Mouse (Mus musculus) T-helper 1 cell (primary cell): ENCODE results near the gene Paf1.

ENCODE experiments used
- in situ Hi-C: fragments of 300-600 bp; cut with MboI, MseI; formaldehyde crosslinking; loops from one replicate; pipeline ENCODE4 v1.15.1; 2025; ENCODE audit warnings: high pct_unique_total_duplicates

Gene Paf1

DNA sequence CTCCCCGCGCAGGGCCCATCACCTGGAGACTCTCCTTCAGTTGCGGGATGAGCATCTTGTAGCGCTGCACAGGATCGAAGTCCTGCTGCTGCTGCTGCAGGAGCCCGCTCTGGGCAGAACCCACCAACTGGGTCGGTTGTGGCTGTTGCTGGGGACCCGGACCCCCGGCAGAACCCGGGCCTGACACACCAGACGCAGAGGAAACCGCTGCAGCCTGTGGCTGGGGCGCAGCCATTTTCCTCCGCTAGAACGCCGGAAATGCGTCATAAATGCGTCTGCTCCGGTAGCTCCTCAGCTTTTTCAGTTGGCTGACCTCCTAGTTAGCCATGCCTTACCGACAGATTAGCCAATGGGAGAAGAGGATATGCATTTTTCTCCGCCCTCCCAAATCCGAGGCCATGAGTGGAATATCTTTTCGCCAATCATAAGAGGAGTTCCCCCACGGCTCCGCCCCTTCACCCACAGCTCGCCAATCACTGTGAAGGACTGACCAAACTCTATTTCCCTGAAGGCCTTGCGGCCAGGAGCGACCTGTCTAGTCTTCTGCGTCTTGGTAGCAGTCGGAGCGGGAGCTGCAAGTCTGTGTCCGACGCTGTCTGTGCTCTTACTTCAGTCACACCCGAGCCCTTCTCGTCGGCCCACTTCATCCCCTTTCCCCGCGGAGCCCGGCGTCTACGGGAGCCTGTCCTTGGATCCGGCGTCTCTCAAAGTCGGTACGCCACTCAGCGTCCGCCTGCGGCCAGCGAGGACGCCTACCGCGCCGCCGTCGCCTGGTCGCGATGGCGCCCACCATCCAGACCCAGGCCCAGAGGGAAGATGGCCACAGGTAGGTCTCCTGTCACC, at the start of gene Paf1, which contains the start of gene Med29:
Paf1 (plus strand) TSS at position 523 of the 843 bp plus-strand sequence.
Med29 (minus strand) TSS at position 280 of the 843 bp plus-strand sequence.
- in situ Hi-C loops, result no loop called here

DNA sequence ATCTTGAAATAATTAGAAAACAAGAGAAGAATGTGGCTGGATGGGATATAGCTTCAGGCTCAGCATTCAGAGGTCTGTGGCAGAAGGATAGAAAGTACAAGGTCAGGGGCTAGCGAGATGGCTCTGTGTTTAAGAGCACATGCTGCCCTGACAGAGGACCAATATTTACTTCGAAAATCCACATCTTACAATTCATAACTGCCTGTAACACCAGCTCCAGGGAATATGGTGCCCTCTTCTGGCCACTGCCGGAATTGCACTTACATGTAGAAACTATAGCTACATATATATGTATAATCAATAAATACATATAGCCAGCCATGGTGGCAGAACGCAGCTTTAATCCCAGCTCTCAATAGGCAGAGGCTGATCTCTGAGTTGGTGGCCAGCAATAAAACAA, 48.1 kb upstream of the Paf1 start:
- in situ Hi-C loops, result no loop called here

DNA sequence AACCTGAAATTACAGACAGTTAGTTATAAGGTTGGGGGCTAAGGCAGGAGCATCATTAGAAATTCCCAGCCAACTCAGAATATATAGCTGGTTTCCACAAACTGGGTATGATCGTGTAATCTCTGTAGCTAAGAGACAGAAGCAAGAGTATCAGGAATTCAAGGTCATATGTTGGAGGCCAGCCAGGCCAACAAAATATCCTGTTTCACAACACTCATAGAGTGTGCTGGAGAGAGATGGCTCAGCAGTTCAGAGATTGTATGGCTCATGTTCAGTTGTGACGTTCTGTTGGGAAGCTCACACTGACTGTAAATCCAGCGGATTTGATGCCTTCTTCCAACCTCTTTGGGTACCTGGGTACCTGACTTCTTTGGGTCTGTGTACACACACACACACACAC, 45.0 kb upstream of the Paf1 start:
- in situ Hi-C loops, result no loop called here

DNA sequence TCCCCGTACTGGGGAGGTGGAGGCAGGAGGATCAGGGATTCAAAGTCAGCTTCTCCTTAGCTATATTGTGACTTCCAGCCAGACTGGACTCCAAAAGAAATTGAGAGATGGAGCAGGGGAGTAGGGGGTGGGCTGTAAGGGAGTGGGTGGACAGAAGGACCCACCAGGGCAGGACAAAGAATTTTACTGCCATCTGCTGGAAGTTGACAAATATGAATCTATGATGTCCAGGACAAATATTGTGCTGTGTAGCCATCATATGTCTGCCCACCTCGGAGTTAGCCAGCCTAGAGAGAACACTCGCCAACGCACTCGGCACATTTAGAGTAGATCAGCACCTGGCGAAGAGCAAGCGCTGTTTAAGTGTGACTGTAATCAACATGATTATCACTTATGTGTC, 44.1 kb upstream of the Paf1 start:
- in situ Hi-C loops, result no loop called here

DNA sequence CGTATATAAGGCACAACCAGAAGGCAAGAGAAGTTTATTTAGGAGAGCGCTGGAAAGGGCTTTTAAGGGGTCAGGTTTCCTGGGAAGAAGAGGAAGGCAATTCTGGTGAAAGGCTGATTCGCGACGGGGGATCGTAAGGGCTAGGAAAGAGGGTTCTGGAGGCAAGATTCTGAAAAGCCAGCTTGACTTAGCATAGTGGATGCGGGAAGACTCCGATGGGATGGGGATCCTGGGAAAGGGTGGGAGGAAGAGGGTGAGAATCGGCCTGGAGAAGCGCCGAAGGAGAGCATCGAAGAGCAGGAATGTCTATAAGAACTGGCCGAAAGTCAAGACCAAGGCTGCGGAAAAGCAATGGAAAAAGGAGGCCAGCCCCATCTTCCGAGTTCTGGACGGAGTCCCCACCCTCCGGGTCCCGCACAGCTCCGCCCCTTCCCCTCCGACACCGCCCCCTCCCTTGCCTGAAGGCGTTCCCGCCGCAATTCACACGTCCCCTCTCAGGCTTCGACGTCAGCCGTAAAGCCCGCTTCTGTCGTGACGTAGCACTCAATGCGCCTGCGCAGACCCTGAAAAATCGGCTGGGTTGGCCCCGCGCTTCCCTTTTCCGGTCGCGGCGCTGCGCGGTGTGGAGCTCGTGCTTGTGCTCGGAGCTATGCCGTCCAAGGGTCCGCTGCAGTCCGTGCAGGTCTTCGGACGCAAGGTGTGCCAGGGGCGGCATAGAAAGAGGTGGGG, 42.4 kb upstream of the Paf1 start, which contains the start of gene Rps16:
Rps16 (plus strand) TSS at position 498 of the 729 bp plus-strand sequence.
- in situ Hi-C loops, result no loop called here

DNA sequence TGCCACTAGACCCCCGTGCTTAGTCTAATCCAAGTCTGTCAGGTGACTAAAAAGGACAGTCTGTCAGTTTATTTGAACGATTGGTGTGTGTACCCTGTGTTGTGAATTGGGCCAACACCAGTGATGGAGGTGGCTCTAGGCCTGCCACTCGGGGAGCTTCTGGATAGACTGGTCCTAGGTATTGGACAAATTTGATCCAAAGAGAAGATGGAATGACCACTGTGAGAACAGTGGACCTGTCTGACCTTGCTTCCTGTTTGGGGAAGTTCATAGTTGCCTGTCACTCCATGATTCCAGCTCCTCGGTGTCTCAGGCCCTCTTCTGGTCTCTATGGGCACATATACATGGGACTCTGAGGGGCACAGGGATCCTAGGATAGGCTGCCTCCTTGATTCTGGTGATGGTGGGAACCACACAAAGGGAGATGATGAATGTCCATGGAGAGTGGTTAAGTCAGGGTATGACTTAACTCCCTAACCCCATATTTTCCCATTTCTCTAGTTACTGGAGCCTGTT, 41.0 kb upstream of the Paf1 start:
- in situ Hi-C loops, result no loop called here

DNA sequence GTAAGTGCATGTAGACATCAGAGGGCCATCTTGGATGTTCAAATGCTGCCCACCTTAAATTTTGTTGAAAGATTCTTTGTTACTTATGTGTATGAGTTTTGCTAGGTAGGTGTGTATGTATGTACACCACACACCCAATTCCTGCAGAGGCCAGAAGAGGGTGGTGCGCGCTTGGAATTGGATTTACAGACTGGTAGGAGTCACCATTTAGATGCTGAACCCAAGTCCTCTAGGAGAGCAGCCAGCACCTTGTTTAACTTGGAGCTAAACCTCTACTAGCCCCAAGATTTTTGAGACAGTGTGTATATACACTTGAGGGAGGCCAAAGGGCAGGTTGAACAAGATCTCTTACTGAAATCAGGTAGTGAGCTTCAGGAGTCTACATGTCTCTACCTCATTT, 39.5 kb upstream of the Paf1 start:
- in situ Hi-C loops, result no loop called here

DNA sequence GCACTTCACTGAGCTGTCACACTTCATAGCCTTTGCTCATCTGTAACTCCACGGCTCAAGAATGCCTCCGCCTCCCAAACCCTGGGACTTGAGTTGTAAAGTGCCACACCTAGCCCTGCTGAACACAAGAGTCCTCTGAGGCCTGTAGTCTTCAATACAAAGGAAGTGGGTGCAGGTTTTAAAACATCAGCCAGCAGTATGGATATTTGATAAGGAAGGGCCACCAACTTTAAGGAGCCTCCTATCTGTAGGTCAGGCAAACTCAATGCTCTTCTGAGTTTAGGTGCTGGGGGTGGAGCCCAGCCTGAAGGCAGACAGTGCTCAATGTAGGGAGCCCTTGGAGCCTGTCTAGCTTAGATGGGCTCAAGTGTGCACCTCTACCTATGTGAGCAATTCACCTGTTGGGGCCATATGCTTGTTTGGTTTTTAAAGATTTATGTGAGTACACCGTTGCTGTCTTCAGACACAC, 38.6 kb upstream of the Paf1 start:
- in situ Hi-C loops, result no loop called here

DNA sequence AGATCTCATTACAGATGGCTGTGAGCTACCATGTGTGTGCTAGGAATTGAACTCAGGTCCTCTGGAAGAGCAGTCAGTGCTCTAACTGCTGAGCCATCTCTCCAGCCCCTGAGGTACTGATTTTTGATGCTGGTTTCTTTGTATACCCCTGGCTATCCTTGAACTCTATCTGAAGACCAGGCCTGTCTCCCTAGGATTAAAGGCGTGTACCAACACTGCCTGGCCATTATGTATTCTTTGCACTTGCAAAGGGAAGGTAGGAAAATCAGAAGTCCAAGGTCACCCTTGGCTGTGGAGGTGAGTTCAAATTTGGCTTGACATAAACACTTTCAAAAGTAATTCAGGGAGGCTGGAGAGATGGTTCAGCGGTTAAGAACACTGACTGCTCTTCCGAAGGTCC, 38.2 kb upstream of the Paf1 start:
- in situ Hi-C loops, result no loop called here

DNA sequence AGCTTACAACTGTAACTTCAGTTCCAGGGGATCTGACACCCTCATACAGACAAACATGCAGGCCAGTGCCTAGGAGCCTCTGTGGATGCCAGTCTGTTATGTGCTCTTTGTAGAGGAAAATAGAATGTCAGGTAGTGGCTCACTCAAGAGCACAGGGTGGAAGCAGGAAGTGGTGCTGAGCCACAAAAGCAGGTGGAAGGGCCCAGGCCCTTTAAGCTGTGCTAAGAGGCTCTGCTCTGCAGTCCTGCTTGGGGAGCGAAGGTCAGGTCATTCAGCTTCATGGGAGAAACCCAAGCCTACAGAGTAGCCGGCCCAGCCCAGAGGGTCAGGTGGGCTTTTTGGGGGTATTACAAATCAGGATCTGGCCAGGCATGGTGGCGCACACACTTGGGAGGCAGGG, 37.5 kb upstream of the Paf1 start:
- in situ Hi-C loops, result no loop called here

DNA sequence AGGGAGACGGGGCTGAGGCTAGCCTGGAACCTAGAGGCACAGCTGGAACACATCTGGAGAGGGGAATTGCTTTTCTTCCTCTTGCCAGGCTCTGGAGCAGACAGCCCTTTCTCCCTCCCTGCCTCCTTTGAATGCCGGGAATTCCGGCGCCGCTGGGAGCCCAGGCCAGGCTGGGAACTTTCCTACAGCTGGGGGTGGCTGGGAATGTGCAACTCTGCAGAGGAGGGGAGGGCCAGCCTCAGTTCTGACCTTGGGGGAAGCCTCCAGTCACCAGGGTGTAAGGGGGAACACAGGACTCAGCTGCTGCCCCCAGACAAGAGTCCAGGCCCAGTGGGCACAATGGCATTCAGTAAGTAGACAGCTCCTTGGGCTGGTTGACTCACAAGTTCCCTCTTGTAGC, 35.8 kb upstream of the Paf1 start:
- in situ Hi-C loops, result no loop called here

DNA sequence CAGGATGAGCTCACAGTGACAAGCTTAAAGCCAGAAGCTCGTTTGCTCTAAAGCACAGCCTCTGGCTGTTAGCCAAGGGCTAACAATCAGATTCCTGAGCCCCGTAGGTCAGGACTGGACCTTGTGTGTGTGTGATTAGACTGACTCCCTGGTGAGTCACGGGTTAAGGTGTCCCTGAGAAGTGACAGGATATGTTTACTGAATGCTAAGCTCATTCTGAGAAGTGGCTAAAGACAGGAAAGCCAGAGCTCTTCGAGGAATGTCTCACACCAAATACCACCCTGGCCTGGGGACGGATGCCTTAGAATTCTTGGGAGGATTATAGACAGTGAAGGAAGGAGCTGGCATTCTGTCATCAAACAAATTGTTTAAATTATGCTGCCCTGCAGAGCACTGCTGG, 34.8 kb upstream of the Paf1 start:
- in situ Hi-C loops, result no loop called here

DNA sequence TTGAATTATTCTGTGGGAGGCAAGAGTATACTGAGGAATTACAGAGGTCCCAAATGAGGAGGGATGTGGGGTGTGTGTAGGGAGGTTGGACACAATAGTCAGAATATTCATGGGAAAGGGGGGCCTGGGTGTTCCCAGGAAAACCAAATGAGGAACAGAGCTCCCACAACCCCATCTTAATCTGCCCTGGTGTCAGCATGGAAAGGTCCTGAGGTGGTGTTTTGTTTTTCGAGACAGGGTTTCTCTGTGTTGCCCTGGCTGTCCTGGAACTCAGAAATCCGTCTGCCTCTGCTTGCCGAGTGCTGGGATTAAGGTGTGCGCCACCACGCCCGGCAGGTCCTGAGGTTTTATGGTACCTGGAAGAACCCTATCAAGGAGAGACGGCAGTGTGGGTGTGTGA, 34.3 kb upstream of the Paf1 start:
- in situ Hi-C loops, result no loop called here

DNA sequence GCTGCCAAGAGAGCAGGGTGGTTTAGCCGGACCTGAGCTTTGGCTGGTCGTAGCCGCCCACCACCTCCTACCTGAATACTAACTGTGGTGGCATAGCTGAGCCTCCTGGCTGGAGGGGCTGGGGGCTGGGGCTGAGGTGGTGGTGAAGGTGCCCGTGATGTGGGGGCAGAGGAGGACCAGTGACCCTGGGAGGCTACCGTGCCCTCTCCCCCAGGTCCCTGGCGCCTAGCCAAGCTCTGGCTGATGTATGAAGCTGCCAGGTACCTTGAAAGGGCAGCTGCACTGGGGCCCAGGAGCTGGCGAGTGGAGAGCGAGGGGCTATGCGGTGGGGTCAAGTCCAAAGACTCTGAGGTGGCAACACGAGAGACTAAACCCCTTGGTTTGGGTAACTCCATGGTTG, 32.9 kb upstream of the Paf1 start:
- in situ Hi-C loops, result no loop called here

DNA sequence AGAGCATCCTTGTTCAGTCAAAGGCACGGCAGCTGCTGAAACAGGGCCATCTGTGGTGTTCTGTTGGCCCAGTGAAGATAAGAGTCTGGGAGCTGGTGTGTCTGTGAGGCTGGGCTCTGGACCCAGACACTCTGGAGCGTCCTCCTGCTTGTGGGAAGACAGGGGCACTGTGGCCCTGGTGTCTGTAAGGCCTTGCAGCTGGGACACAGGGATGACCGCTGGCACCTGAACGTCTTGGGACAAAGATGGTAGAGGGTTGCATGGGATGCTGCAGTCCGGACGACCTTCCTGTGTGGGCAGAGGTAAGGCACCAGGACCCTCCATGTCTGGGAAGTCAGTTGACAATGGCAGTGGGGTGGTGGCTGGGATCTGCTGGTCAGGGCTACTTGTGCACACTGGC, 32.5 kb upstream of the Paf1 start:
- in situ Hi-C loops, result no loop called here

DNA sequence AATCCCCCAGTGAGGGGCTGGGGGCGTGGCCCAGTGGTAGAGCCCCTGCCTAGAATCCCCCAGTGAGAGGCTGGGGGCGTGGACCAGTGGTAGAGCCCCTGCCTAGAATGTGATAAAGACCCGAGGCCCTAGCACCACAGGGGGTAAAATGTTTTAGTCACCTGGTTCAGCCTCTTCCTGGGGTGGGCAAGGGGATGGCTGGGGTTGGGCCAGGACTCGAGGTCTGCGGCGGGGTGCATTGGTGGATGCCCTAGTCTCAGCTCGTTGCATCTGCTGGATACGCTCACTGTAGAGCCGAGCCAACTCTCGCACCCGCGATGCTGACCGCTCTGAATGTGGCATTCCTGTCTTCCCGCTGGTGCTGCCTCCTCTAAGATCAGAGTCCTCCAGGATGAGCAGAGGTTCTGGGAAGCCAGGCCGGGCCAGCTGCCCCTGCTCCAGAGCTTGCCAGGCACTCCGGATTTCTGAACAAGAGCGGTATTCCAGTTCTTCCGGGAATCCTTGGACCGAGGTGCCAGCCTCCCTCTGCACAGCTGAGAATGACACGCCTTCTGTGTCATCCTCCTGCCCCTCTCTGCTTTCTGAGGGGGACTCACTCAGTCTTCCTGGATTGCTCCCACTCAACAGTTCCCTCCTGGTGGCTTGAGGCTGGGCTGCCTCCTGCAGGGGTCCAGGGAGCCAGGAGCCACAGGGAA, 31.0 kb upstream of the Paf1 start:
- in situ Hi-C loops, result no loop called here

DNA sequence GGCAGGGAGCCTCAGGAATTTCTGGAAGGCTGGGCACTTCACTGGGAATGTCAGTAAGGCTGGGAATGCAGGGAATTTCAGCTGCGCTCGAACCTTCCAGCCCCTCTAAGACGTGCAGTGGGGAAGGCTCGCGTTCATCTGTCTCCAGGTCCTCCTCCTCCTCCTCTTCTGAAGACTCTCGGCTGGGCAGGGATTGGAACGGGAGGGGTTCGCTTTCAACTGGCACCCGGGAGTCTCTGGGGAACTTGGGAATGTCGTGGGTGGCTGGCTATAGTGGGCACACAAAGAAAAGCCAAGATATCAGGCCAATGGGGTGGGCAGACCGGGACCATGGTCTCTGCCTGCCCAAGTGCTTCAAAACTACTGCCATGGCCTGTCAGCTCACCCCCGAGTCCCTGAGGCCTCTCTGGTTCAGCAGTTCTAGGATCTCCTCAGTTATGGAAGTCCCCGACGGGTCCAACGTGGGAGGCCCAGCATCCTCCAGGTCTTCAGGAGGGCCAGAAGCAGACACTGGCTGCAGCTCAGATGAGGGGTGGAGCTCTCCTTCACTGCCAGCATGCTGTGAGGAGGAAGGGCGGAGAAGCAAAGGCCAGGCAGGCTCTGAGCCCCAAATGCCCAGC, 30.2 kb upstream of the Paf1 start:
- in situ Hi-C loops, result no loop called here

DNA sequence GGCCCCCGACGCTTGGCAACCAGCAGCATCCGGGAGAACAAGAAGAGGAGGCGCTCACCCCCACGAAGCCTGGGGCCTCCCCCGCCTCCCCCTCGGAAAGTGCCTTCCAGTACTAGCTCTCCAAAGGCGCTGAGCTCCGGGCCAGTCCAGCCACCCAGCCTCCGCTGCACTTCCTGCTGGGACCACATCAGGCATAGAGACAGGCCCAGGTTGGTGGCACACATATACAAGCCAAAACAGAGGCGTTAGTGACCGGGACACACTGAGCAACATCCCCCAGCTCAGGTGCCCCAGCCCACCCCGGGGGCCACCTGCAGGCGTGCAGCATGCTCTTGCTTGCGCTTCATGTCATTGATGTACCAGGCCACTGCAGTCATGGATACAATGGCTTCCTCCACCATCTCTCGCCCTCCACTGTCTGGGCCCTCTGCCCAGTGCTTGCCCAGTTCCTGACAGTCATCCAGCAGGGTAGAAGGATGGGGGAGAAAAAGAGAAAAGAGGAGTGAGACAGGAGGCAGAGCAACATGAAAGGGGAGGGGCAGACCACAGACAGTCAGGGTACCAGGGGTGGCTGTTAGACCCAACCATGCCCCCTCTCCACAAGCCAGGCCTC, 25.0 kb upstream of the Paf1 start:
- in situ Hi-C loops, result no loop called here

DNA sequence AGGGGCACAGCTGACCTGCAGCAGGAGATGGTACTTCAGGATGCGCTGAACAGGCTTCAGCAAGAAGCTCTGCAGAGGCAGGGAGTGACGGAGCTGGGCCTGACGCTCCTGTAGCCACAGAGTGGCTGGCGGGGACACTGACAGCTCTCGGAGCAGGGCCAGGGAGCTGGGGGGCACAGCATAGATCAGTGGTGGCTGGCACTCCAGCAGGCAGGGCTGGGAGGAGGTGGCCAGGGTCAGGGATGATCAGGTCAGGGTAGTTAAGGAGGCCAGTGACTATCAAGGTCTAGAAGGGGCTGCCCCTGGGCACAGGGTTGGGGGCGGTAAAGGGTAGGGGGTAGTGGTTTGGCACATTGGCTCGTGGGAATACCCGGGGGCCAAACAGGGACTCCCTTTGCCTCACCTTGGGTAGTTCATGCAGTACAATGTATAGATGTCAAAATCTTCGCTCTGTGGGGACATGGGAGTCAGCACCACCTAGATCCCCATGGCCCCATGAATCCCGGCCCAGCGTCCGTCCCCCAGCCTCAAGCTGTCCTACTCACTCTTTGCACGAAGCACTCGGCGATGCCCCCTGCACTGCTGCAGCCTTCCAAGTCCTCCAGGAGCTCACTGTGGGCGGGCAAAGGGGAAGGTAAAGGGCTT, 24.4 kb upstream of the Paf1 start:
- in situ Hi-C loops, result no loop called here

DNA sequence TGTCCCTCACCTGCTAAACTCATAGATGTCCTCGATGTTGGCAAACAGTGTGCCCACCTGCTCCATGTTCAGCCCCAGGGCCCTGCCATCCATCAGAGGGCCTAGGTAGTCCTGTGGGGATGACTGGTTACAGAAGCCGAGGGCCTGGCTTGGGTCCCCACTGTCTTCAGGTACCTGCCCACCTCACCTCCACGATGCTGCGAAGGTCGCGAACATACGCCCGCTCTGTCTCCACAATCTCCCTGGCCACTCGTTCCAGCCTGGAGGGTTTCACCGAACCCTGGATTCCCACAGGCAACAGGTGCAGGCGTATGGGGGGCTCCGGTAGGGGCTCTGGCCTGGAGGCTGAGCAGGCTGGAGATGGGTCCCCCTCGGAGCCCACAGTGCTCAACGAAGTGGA, 22.7 kb upstream of the Paf1 start:
- in situ Hi-C loops, result no loop called here
